Mouse (Mus musculus) adrenal gland (tissue): ENCODE measurements at regions not wholly inside any gene's neighbourhood (a gene's known extent, or its start where the extent isn't known, plus 50 kb on each side); places are given as distances from the start of the nearest gene placed in this dataset.
"Not testable (repeated sequence)": the region's sequence is repeated elsewhere in the genome, so short reads cannot be mapped to it uniquely, and the experiment has no call there.

ENCODE experiments used
- intact Hi-C: fragments of 180-260 bp; cut with DNase I; formaldehyde crosslinking; loops from one replicate; pipeline ENCODE4 v1.15.1; 2025

- intact Hi-C loops = no loop called here
Observed at GRCm38 (mm10) chr10:23733679-23734078, 53.4 kb downstream of the Rps12 start.

- intact Hi-C loops = not testable (repeated sequence)
Observed at GRCm38 (mm10) chr10:23725960-23726714, 60.9 kb downstream of the Rps12 start.

GRCm38 (mm10) chr10:23718124-23718523 is 69.0 kb downstream of the Rps12 start:
- intact Hi-C loops = no loop called here

- intact Hi-C loops = no loop called here
Observed at GRCm38 (mm10) chr10:23715511-23715910, 71.6 kb downstream of the Rps12 start.

GRCm38 (mm10) chr10:23715101-23715500 is 72.0 kb downstream of the Rps12 start:
- intact Hi-C loops = no loop called here

GRCm38 (mm10) chr10:23712691-23713378 is 74.2 kb downstream of the Rps12 start:
- intact Hi-C loops = no loop called here

- intact Hi-C loops = no loop called here
Observed at GRCm38 (mm10) chr10:23711416-23712171, 75.5 kb downstream of the Rps12 start.

GRCm38 (mm10) chr10:23710999-23711398 is 76.1 kb downstream of the Rps12 start:
- intact Hi-C loops = no loop called here

GRCm38 (mm10) chr10:23708261-23708660 is 78.8 kb downstream of the Rps12 start:
- intact Hi-C loops = no loop called here

GRCm38 (mm10) chr10:23707141-23707540 is 79.9 kb downstream of the Rps12 start:
- intact Hi-C loops = no loop called here

GRCm38 (mm10) chr10:23704048-23704447 is 83.0 kb downstream of the Rps12 start:
- intact Hi-C loops = no loop called here

GRCm38 (mm10) chr10:23691291-23691690 is 95.8 kb downstream of the Rps12 start:
- intact Hi-C loops = no loop called here

GRCm38 (mm10) chr10:23686969-23687368 is 100.1 kb downstream of the Rps12 start:
- intact Hi-C loops = no loop called here

GRCm38 (mm10) chr10:23683078-23683477 is 104.0 kb downstream of the Rps12 start:
- intact Hi-C loops = no loop called here

- intact Hi-C loops = no loop called here
Observed at GRCm38 (mm10) chr10:23675911-23676310, 111.2 kb downstream of the Rps12 start.

GRCm38 (mm10) chr10:23674633-23675515 is 112.2 kb downstream of the Rps12 start:
- intact Hi-C loops = no loop called here

- intact Hi-C loops = no loop called here
Observed at GRCm38 (mm10) chr10:23672296-23672695, 114.8 kb downstream of the Rps12 start.

- intact Hi-C loops = no loop called here
Observed at GRCm38 (mm10) chr10:23671494-23671893, 115.6 kb downstream of the Rps12 start.

GRCm38 (mm10) chr10:23665916-23666315 is 121.2 kb downstream of the Rps12 start:
- intact Hi-C loops = not testable (repeated sequence)

- intact Hi-C loops = no loop called here
Observed at GRCm38 (mm10) chr10:23626201-23626600, 160.9 kb downstream of the Rps12 start.

- intact Hi-C loops = no loop called here
Observed at GRCm38 (mm10) chr10:23612030-23612429, 175.0 kb downstream of the Rps12 start.
